ENCODE assay signal across 21 mouse cellular contexts in the genomic region with DNA sequence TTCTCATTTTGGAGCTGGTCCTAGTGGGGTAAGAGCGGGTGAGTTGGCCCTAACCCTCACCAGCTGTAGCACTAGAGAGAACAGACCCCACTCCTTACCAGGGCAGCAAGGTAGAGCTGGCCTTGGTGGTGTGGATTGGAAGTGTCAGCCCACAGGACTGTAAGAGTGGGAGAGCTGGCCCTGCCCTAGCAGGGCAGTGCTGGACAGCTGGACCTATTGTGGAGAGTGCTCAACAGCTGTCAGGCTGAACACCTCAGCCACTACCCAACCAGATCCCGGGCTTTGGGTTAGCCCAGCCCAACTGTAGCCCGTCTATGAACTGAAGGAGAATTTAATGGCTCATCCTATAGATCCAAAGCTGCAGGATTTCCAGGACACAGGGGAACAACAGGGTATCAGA. TPM values are rescaled to one million over a fixed set of nuclear protein-coding genes. Genes with fewer than 3 reads are reported as not detected.
DNase-seq lines count a peak whose midpoint lies in the region; ATAC-seq and TF ChIP-seq lines count a peak whose summit lies in the region.
"Had no signal": no experiment of that assay in that cellular context is flagged by ENCODE, and none has a peak within 500 bp of the region (broad histone marks: within the 10 kb centered on the region; RNA-seq: fewer than 3 reads in every experiment).

No protein-coding gene starts in this region.

- no peaks in the 10 kb centered on the region for H3K9me3 ChIP-seq in hindbrain, embryonic 11.5 days (ENCODE audit: control insufficient read depth, low read length)
- no peaks in the 10 kb centered on the region for H3K9me3 ChIP-seq in hindbrain, embryonic 10.5 days
- H3K9me3 ChIP-seq in midbrain, embryonic 11.5 days (ENCODE audit: control insufficient read depth, low read length), result no peaks in the 10 kb centered on the region
- no peaks in the 10 kb centered on the region for H3K9me3 ChIP-seq in midbrain, postnatal 0 days (ENCODE audit: low read length)
- no peaks in the 10 kb centered on the region for H3K9me3 ChIP-seq in hindbrain, embryonic 16.5 days (ENCODE audit: control insufficient read depth, low read length)
- no peaks in the 10 kb centered on the region for H3K9me3 ChIP-seq in midbrain, embryonic 16.5 days (replicated peaks; ENCODE audit: control insufficient read depth, low read length, poor library complexity, severe bottlenecking)
- H3K9me3 ChIP-seq: heart, embryonic 12.5 days had no signal

- ATAC-seq in hindbrain, embryonic 11.5 days (ENCODE audit: low FRiP score), result peak; percentile 45; the same call in 1 of the 2 replicates
- peak; percentile 61 for ATAC-seq in midbrain, embryonic 11.5 days (ENCODE audit: low FRiP score)
- no peak for ATAC-seq in midbrain, postnatal 0 days (ENCODE audit: low FRiP score)
- peak; percentile 46 for ATAC-seq in hindbrain, embryonic 16.5 days
- ATAC-seq in midbrain, embryonic 16.5 days, result peak; percentile 40; the same call in 1 of the 2 replicates

- no peaks in the 10 kb centered on the region for H3K27me3 ChIP-seq in hindbrain, embryonic 11.5 days (ENCODE audit: control insufficient read depth, insufficient read depth, low read length)
- H3K27me3 ChIP-seq in hindbrain, embryonic 10.5 days (ENCODE audit: insufficient read depth, poor library complexity, severe bottlenecking), result no peaks in the 10 kb centered on the region
- H3K27me3 ChIP-seq in midbrain, embryonic 11.5 days (ENCODE audit: control insufficient read depth, insufficient read depth, low read length), result no peaks in the 10 kb centered on the region
- no peaks in the 10 kb centered on the region for H3K27me3 ChIP-seq in midbrain, postnatal 0 days (ENCODE audit: insufficient read depth, low read length)
- H3K27me3 ChIP-seq in hindbrain, embryonic 16.5 days (replicated peaks; ENCODE audit: control insufficient read depth, insufficient read depth, low read length), result no peaks in the 10 kb centered on the region
- H3K27me3 ChIP-seq in midbrain, embryonic 16.5 days (ENCODE audit: control insufficient read depth, insufficient read depth, low read depth, low read length), result no peaks in the 10 kb centered on the region
- H3K27me3 ChIP-seq: heart, embryonic 12.5 days had no signal

- no peak overlapping the region for H3K4me3 ChIP-seq in hindbrain, embryonic 11.5 days (ENCODE audit: low read depth, low read length)
- H3K4me3 ChIP-seq in hindbrain, embryonic 10.5 days, result no peak overlapping the region
- no peak overlapping the region for H3K4me3 ChIP-seq in midbrain, embryonic 11.5 days (ENCODE audit: low read depth, low read length)
- no peak overlapping the region for H3K4me3 ChIP-seq in midbrain, postnatal 0 days (ENCODE audit: low read depth, low read length)
- no peak overlapping the region for H3K4me3 ChIP-seq in hindbrain, embryonic 16.5 days (ENCODE audit: low read length)
- no peak overlapping the region for H3K4me3 ChIP-seq in midbrain, embryonic 16.5 days (ENCODE audit: low read depth, low read length)
- H3K4me3 ChIP-seq: erythroblast, embryonic 14.5 days; heart, embryonic 12.5 days had no signal

- H3K9ac ChIP-seq in hindbrain, embryonic 11.5 days (ENCODE audit: low read depth, low read length), result no peak overlapping the region
- H3K9ac ChIP-seq in midbrain, embryonic 11.5 days (ENCODE audit: low read length), result no peak overlapping the region
- no peak overlapping the region for H3K9ac ChIP-seq in midbrain, postnatal 0 days (replicated peaks; ENCODE audit: low read length, poor library complexity, severe bottlenecking)
- H3K9ac ChIP-seq in hindbrain, embryonic 16.5 days (ENCODE audit: low read depth, low read length), result no peak overlapping the region
- H3K9ac ChIP-seq in midbrain, embryonic 16.5 days (ENCODE audit: low read depth, low read length), result no peak overlapping the region
- H3K9ac ChIP-seq: heart, embryonic 12.5 days; lung, embryonic 14.5 days had no signal

- no peak for DNase-seq in hindbrain, embryonic 11.5 days (ENCODE audit: low spot score)
- DNase-seq in hindbrain, embryonic 10.5 days (ENCODE audit: low spot score), result no peak
- DNase-seq in midbrain, embryonic 11.5 days (ENCODE audit: low spot score, missing footprints), result no peak
- DNase-seq in midbrain, postnatal 0 days (ENCODE audit: low spot score), result no peak
- no peak for DNase-seq in thymus, adult 18-20 months
- DNase-seq in Muller cell, postnatal 12 days (ENCODE audit: inconsistent ontology term), result no peak
- DNase-seq: adrenal gland, adult 2 months; cerebellum, adult 2 months; gastrocnemius, postnatal 10 days; heart, adult 11 months; heart, postnatal 14 days; kidney, adult 11 months; kidney, postnatal 25 days; lung, embryonic 14.5 days; right cerebral cortex, adult 18-20 months; thymus, adult 2 months had no signal

- peaks cover 14% of the 10 kb centered on the region for H3K36me3 ChIP-seq in hindbrain, embryonic 11.5 days (ENCODE audit: control insufficient read depth, insufficient read depth, low read length)
- H3K36me3 ChIP-seq in hindbrain, embryonic 10.5 days, result peaks cover 58% of the 10 kb centered on the region
- H3K36me3 ChIP-seq in midbrain, embryonic 11.5 days (ENCODE audit: control insufficient read depth, insufficient read depth, low read length), result peaks cover 29% of the 10 kb centered on the region
- H3K36me3 ChIP-seq in midbrain, postnatal 0 days (ENCODE audit: insufficient read depth, low read length), result peaks cover 32% of the 10 kb centered on the region
- peaks cover 31% of the 10 kb centered on the region for H3K36me3 ChIP-seq in hindbrain, embryonic 16.5 days (ENCODE audit: control insufficient read depth, insufficient read depth, low read length)
- H3K36me3 ChIP-seq in midbrain, embryonic 16.5 days (ENCODE audit: control insufficient read depth, insufficient read depth, low read length), result peaks cover 37% of the 10 kb centered on the region

- 94% methylated on average over 3 of the region's 3 CpGs for WGBS in hindbrain, embryonic 11.5 days
- WGBS in hindbrain, embryonic 10.5 days, result 87% methylated on average over 3 of the region's 3 CpGs
- 91% methylated on average over 3 of the region's 3 CpGs for WGBS in midbrain, embryonic 11.5 days
- 87% methylated on average over 3 of the region's 3 CpGs for WGBS in midbrain, postnatal 0 days
- 92% methylated on average over 3 of the region's 3 CpGs for WGBS in hindbrain, embryonic 16.5 days
- 93% methylated on average over 3 of the region's 3 CpGs for WGBS in midbrain, embryonic 16.5 days

- H3K4me2 ChIP-seq in hindbrain, embryonic 11.5 days (replicated peaks; ENCODE audit: low read depth, low read length), result no peak overlapping the region
- H3K4me2 ChIP-seq in midbrain, embryonic 11.5 days, result no peak overlapping the region
- no peak overlapping the region for H3K4me2 ChIP-seq in midbrain, postnatal 0 days (ENCODE audit: low read depth, low read length, poor library complexity, severe bottlenecking)
- no peak overlapping the region for H3K4me2 ChIP-seq in hindbrain, embryonic 16.5 days (ENCODE audit: low read length)
- H3K4me2 ChIP-seq in midbrain, embryonic 16.5 days (ENCODE audit: low read length), result no peak overlapping the region
- H3K4me2 ChIP-seq: heart, embryonic 12.5 days; liver, embryonic 11.5 days; lung, embryonic 14.5 days had no signal

- no peak overlapping the region for H3K27ac ChIP-seq in hindbrain, embryonic 11.5 days (ENCODE audit: low read depth, low read length)
- H3K27ac ChIP-seq in hindbrain, embryonic 10.5 days, result no peak overlapping the region
- no peak overlapping the region for H3K27ac ChIP-seq in midbrain, embryonic 11.5 days (ENCODE audit: low read depth, low read length)
- no peak overlapping the region for H3K27ac ChIP-seq in midbrain, postnatal 0 days (ENCODE audit: low read depth, low read length)
- no peak overlapping the region for H3K27ac ChIP-seq in hindbrain, embryonic 16.5 days (ENCODE audit: low read depth, low read length)
- no peak overlapping the region for H3K27ac ChIP-seq in midbrain, embryonic 16.5 days (ENCODE audit: low read length)

- no peaks in the 10 kb centered on the region for H3K4me1 ChIP-seq in hindbrain, embryonic 11.5 days (replicated peaks; ENCODE audit: control insufficient read depth, insufficient read depth, low read length)
- H3K4me1 ChIP-seq in hindbrain, embryonic 10.5 days (replicated peaks), result no peaks in the 10 kb centered on the region
- H3K4me1 ChIP-seq in midbrain, embryonic 11.5 days (ENCODE audit: control insufficient read depth, insufficient read depth, low read length), result no peaks in the 10 kb centered on the region
- no peaks in the 10 kb centered on the region for H3K4me1 ChIP-seq in midbrain, postnatal 0 days (ENCODE audit: insufficient read depth, low read length)
- H3K4me1 ChIP-seq in hindbrain, embryonic 16.5 days (ENCODE audit: control insufficient read depth, insufficient read depth, low read depth, low read length), result no peaks in the 10 kb centered on the region
- no peaks in the 10 kb centered on the region for H3K4me1 ChIP-seq in midbrain, embryonic 16.5 days (ENCODE audit: control insufficient read depth, insufficient read depth, low read length)
- H3K4me1 ChIP-seq: heart, embryonic 12.5 days had no signal

- no peak for TF ChIP-seq CTCF in midbrain, postnatal 0 days (IDR thresholded peaks at IDR 0.05)

RNA-seq across cellular contexts. Expression of a gene that starts 33.7 kb away (rescaled TPM):
- polyA plus RNA-seq in hindbrain, embryonic 11.5 days (2014; fragmentation: Nextera tagmentation; extraction: Ambion mirVana), result 0.25 and 0.39 TPM in 2 replicates
- 0.35 and 0.51 TPM in 2 replicates for polyA plus RNA-seq in hindbrain, embryonic 10.5 days (2016; fragmentation: Nextera tagmentation; extraction: Ambion mirVana)
- polyA plus RNA-seq in midbrain, embryonic 11.5 days (2014; fragmentation: Nextera tagmentation; extraction: Ambion mirVana), result 0.26 and 0.87 TPM in 2 replicates
- total RNA-seq in midbrain, postnatal 0 days (2014; rRNA removed), result 0.76 and 0.99 TPM in 2 replicates
- polyA plus RNA-seq in midbrain, postnatal 0 days (2015; fragmentation: Nextera tagmentation; extraction: Ambion mirVana), result 1.4 TPM in 2 replicates
- polyA plus RNA-seq in hindbrain, embryonic 16.5 days (2015; fragmentation: Nextera tagmentation; extraction: Ambion mirVana), result 1.2 TPM in 2 replicates
- polyA plus RNA-seq in midbrain, embryonic 16.5 days (2015; fragmentation: Nextera tagmentation; extraction: Ambion mirVana), result 0.52 and 1.6 TPM in 2 replicates
- polyA plus RNA-seq: erythroblast, embryonic 14.5 days had no signal

RNA-seq across cellular contexts. Expression of a gene that starts 38.6 kb away (rescaled TPM):
- 132 and 148 TPM in 2 replicates for polyA plus RNA-seq in hindbrain, embryonic 11.5 days (2014; fragmentation: Nextera tagmentation; extraction: Ambion mirVana)
- 109 and 113 TPM in 2 replicates for polyA plus RNA-seq in hindbrain, embryonic 10.5 days (2016; fragmentation: Nextera tagmentation; extraction: Ambion mirVana)
- polyA plus RNA-seq in midbrain, embryonic 11.5 days (2014; fragmentation: Nextera tagmentation; extraction: Ambion mirVana), result 134 and 136 TPM in 2 replicates
- total RNA-seq in midbrain, postnatal 0 days (2014; rRNA removed), result 95.1 and 102 TPM in 2 replicates
- polyA plus RNA-seq in midbrain, postnatal 0 days (2015; fragmentation: Nextera tagmentation; extraction: Ambion mirVana), result 85.0 TPM in 2 replicates
- polyA plus RNA-seq in hindbrain, embryonic 16.5 days (2015; fragmentation: Nextera tagmentation; extraction: Ambion mirVana), result 124 and 136 TPM in 2 replicates
- 128 and 139 TPM in 2 replicates for polyA plus RNA-seq in midbrain, embryonic 16.5 days (2015; fragmentation: Nextera tagmentation; extraction: Ambion mirVana)

RNA-seq across cellular contexts. Expression of a gene that starts 38.9 kb away (rescaled TPM):
- polyA plus RNA-seq in hindbrain, embryonic 11.5 days (2014; fragmentation: Nextera tagmentation; extraction: Ambion mirVana), result 32.9 and 35.3 TPM in 2 replicates
- 48.8 and 50.0 TPM in 2 replicates for polyA plus RNA-seq in hindbrain, embryonic 10.5 days (2016; fragmentation: Nextera tagmentation; extraction: Ambion mirVana)
- polyA plus RNA-seq in midbrain, embryonic 11.5 days (2014; fragmentation: Nextera tagmentation; extraction: Ambion mirVana), result 26.9 and 28.4 TPM in 2 replicates
- 45.2 and 66.6 TPM in 2 replicates for total RNA-seq in midbrain, postnatal 0 days (2014; rRNA removed)
- 35.0 and 36.3 TPM in 2 replicates for polyA plus RNA-seq in midbrain, postnatal 0 days (2015; fragmentation: Nextera tagmentation; extraction: Ambion mirVana)
- polyA plus RNA-seq in hindbrain, embryonic 16.5 days (2015; fragmentation: Nextera tagmentation; extraction: Ambion mirVana), result 38.3 and 46.4 TPM in 2 replicates
- polyA plus RNA-seq in midbrain, embryonic 16.5 days (2015; fragmentation: Nextera tagmentation; extraction: Ambion mirVana), result 47.8 and 50.3 TPM in 2 replicates
